Mouse (Mus musculus) midbrain, embryonic 11.5 days (tissue): ENCODE data around the gene Tectb. TPM values are rescaled to one million over a fixed set of nuclear protein-coding genes. Genes with fewer than 3 reads are reported as not detected.

Experiments used
- ATAC-seq: fragments of 200-750 bp; cut with Nextera tagmentation; 2 replicates; pipeline ENCODE4 v1.8.0; 2017; ENCODE audit warnings: moderate TSS enrichment, moderate library complexity; ENCODE audit not compliant: low FRiP score
- DNase-seq: peaks from one replicate; pipeline ENCODE4 v3.0.0; 2015; ENCODE audit warnings: low spot score; ENCODE audit errors: missing footprints
- H3K27ac ChIP-seq: fragments of 300-500 bp; sonication (generic); 2 replicates; pipeline ENCODE4 v1.5.1; 2014; ENCODE audit warnings: low read depth, low read length
- H3K27me3 ChIP-seq: fragments of 300-500 bp; sonication (generic); 2 replicates; pipeline ENCODE4 v1.6.1; 2014; ENCODE audit warnings: mild to moderate bottlenecking, low read length, moderate library complexity, mixed read lengths; ENCODE audit not compliant: control insufficient read depth, insufficient read depth
- H3K36me3 ChIP-seq: fragments of 300-500 bp; sonication (generic); 2 replicates; pipeline ENCODE4 v1.6.1; 2014; ENCODE audit warnings: mild to moderate bottlenecking, low read length, moderate library complexity, mixed read lengths; ENCODE audit not compliant: control insufficient read depth, insufficient read depth
- H3K4me1 ChIP-seq: fragments of 300-500 bp; sonication (generic); 2 replicates; pipeline ENCODE4 v1.6.1; 2014; ENCODE audit warnings: low read length; ENCODE audit not compliant: control insufficient read depth, insufficient read depth
- H3K4me2 ChIP-seq: fragments of 300-500 bp; sonication (generic); 2 replicates; pipeline ENCODE4 v1.6.1; 2014; ENCODE audit warnings: mild to moderate bottlenecking, moderate library complexity
- H3K4me3 ChIP-seq: fragments of 300-500 bp; sonication (generic); 2 replicates; pipeline ENCODE4 v1.5.1; 2014; ENCODE audit warnings: low read depth, low read length
- H3K9ac ChIP-seq: fragments of 300-500 bp; sonication (generic); 2 replicates; pipeline ENCODE4 v1.6.1; 2014; ENCODE audit warnings: low read length
- H3K9me3 ChIP-seq: fragments of 300-500 bp; sonication (generic); 2 replicates; pipeline ENCODE4 v1.6.1; 2016; ENCODE audit warnings: low read length; ENCODE audit not compliant: control insufficient read depth
- WGBS: fragments of 180-500 bp; shearing (Covaris S2); extraction: QIAGEN DNeasy Blood & Tissue Kit; methylation state at CpG from one replicate; pipeline ENCODE4 v1.1.7; 2014; 5-methylcytosine and 5-hydroxymethylcytosine counted together
- polyA plus RNA-seq: library from polyadenylated mRNA; unstranded; fragments of >200 nt; fragmentation: Nextera tagmentation; extraction: Ambion mirVana; gene quantifications from 2 replicates; pipeline ENCODE4 v1.2.1, GENCODE M21; 2014

The Tectb gene
- polyA plus RNA-seq, 1 experiment from 2014 or later = 0.05 TPM

GRCm38 (mm10) chr19:55208654-55209053 is 28.1 kb downstream of the Tectb start:
- Histone ChIP-seq H3K9ac (no peak overlapping the region), H3K9me3 (no peaks in the 10 kb centered on the region), H3K27me3 (no peaks in the 10 kb centered on the region), H3K4me1 (no peaks in the 10 kb centered on the region), H3K36me3 (no peaks in the 10 kb centered on the region), H3K4me2 (no peak overlapping the region), H3K4me3 (no peak overlapping the region), H3K27ac (no peak overlapping the region)
- ATAC-seq (no peak), DNase-seq (no peak)
- WGBS = 78% methylated on average over 4 of the region's 4 CpGs

GRCm38 (mm10) chr19:55209084-55209483 is 28.6 kb downstream of the Tectb start:
- H3K4me3 ChIP-seq = no peak overlapping the region
- no peaks in the 10 kb centered on the region for H3K36me3 ChIP-seq
- H3K9me3 ChIP-seq = no peaks in the 10 kb centered on the region
- no peaks in the 10 kb centered on the region for H3K27me3 ChIP-seq
- no peak overlapping the region for H3K27ac ChIP-seq
- DNase-seq (no peak), ATAC-seq (no peak)
- H3K4me1 ChIP-seq = no peaks in the 10 kb centered on the region
- H3K9ac ChIP-seq = no peak overlapping the region
- H3K4me2 ChIP-seq = no peak overlapping the region
- WGBS = 90% methylated on average over 3 of the region's 3 CpGs

- ATAC-seq (no peak), DNase-seq (no peak)
- Histone ChIP-seq H3K27me3 (no peaks in the 10 kb centered on the region), H3K4me3 (no peak overlapping the region), H3K27ac (no peak overlapping the region), H3K4me1 (no peaks in the 10 kb centered on the region), H3K36me3 (no peaks in the 10 kb centered on the region), H3K9ac (no peak overlapping the region), H3K9me3 (no peaks in the 10 kb centered on the region), H3K4me2 (no peak overlapping the region)
- 100% methylated on average over 1 of the region's 1 CpGs for WGBS
These were observed 31.2 kb downstream of the Tectb start for GRCm38 (mm10) chr19:55211698-55212097.

- no peak overlapping the region for H3K4me3 ChIP-seq
- H3K27me3 ChIP-seq = no peaks in the 10 kb centered on the region
- no peaks in the 10 kb centered on the region for H3K36me3 ChIP-seq
- no peaks in the 10 kb centered on the region for H3K4me1 ChIP-seq
- 90% methylated on average over 12 of the region's 12 CpGs for WGBS
- no peak for ATAC-seq
- H3K4me2 ChIP-seq = no peak overlapping the region
- DNase-seq = no peak
- no peak overlapping the region for H3K9ac ChIP-seq
- H3K27ac ChIP-seq = no peak overlapping the region
- H3K9me3 ChIP-seq = no peaks in the 10 kb centered on the region
These were observed 33.2 kb downstream of the Tectb start for GRCm38 (mm10) chr19:55213617-55214340.

- Histone ChIP-seq H3K27ac (no peak overlapping the region), H3K4me3 (no peak overlapping the region), H3K9me3 (no peaks in the 10 kb centered on the region), H3K36me3 (no peaks in the 10 kb centered on the region), H3K4me2 (no peak overlapping the region), H3K27me3 (no peaks in the 10 kb centered on the region), H3K4me1 (no peaks in the 10 kb centered on the region), H3K9ac (no peak overlapping the region)
- no peak for ATAC-seq
- 92% methylated on average over 4 of the region's 4 CpGs for WGBS
- DNase-seq = no peak
These were observed 36.3 kb downstream of the Tectb start for GRCm38 (mm10) chr19:55216876-55217275.

- no peak overlapping the region for H3K4me2 ChIP-seq
- WGBS = 86% methylated on average over 9 of the region's 9 CpGs
- no peaks in the 10 kb centered on the region for H3K9me3 ChIP-seq
- DNase-seq (no peak), ATAC-seq (no peak)
- no peaks in the 10 kb centered on the region for H3K36me3 ChIP-seq
- no peak overlapping the region for H3K9ac ChIP-seq
- H3K4me3 ChIP-seq = no peak overlapping the region
- H3K27me3 ChIP-seq = no peaks in the 10 kb centered on the region
- no peak overlapping the region for H3K27ac ChIP-seq
- H3K4me1 ChIP-seq = no peaks in the 10 kb centered on the region
These were observed 36.8 kb downstream of the Tectb start for GRCm38 (mm10) chr19:55217365-55217764.

DNA sequence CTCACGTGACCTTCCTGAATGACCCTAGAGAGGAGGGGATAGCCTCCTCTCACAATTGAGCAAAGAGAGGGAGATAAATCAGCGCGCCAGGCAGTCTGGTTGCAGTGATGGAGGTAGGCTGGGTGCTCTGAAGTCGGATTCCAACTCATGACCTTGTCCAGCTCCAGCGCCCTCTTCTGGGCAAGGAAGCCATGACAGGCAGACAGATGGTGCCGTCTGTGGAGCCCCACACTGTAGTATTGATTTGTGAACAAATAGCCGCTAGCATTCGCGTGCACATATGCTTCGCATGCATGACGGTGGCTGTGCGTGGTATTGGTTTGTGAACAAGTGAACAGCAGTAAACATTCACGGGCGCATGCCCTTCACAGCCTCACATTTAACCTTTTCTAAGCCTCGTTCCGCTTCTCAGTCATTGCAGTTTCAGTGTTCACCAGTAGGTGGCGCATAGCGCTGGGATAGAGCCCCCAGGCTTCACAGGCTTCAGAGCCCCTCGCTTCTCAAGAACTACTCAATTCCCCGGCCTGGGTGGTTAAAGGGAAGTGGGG is 37.7 kb downstream of the Tectb start:
- peak overlapping the region; percentile 56 for H3K4me2 ChIP-seq
- H3K27ac ChIP-seq = no peak overlapping the region
- H3K9me3 ChIP-seq = no peaks in the 10 kb centered on the region
- H3K36me3 ChIP-seq = no peaks in the 10 kb centered on the region
- DNase-seq (peak; percentile 100), ATAC-seq (peak; percentile 88)
- H3K4me3 ChIP-seq = peak overlapping the region; percentile 33
- 4% methylated on average over 20 of the region's 20 CpGs for WGBS
- peak overlapping the region; percentile 54 for H3K9ac ChIP-seq
- H3K4me1 ChIP-seq = no peaks in the 10 kb centered on the region
- H3K27me3 ChIP-seq = no peaks in the 10 kb centered on the region

DNA sequence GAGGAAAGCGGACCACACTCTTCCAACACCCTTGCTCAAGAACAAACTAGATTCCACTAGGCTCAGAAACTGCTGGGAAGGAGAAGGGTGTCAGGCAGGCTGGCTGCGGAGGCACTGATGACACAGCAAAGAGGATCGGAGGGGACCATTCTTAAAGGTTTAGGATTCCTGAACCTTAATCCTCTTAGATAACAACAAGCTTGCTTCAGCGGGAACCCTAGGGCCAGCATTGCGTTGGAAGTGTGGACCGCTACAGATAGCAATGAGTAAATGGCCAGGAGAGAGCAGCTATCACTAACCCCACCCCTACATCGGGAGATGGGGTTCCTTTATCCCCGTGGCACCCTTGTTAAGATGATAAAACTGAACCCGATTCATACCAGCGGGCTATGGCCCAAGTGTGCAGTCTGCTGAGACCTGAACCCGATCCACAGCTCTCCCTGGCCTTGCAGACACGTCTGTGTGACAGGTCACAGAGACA is 38.2 kb downstream of the Tectb start:
- no peak for DNase-seq
- Histone ChIP-seq H3K9ac (peak overlapping the region; percentile 54), H3K4me3 (peak overlapping the region; percentile 33), H3K27ac (no peak overlapping the region), H3K9me3 (no peaks in the 10 kb centered on the region), H3K4me2 (peak overlapping the region; percentile 56), H3K27me3 (no peaks in the 10 kb centered on the region), H3K4me1 (no peaks in the 10 kb centered on the region), H3K36me3 (no peaks in the 10 kb centered on the region)
- 11% methylated on average over 12 of the region's 12 CpGs for WGBS
- ATAC-seq = peak; percentile 63

- H3K36me3 ChIP-seq = no peaks in the 10 kb centered on the region
- H3K27ac ChIP-seq = no peak overlapping the region
- no peak overlapping the region for H3K4me3 ChIP-seq
- ATAC-seq (peak; percentile 17; the same call in 1 of the 2 replicates), DNase-seq (no peak)
- no peaks in the 10 kb centered on the region for H3K4me1 ChIP-seq
- H3K4me2 ChIP-seq = no peak overlapping the region
- 75% methylated on average over 8 of the region's 8 CpGs for WGBS
- H3K9me3 ChIP-seq = no peaks in the 10 kb centered on the region
- H3K27me3 ChIP-seq = no peaks in the 10 kb centered on the region
- no peak overlapping the region for H3K9ac ChIP-seq
These were observed 38.8 kb downstream of the Tectb start for GRCm38 (mm10) chr19:55219359-55219758.
